Mouse (Mus musculus): ENCODE results near the gene Gja1.
"Not testable (repeated sequence)": the region's sequence is repeated elsewhere in the genome, so short reads cannot be mapped to it uniquely, and the experiment has no call there.

Gene Gja1

GRCm38 (mm10) chr10:56377097-56377965 lies at the start of gene Gja1:
TSS of gene Gja1 (plus strand) at chr10:56377330.
- peak; percentile 62 for DNase-seq (ENCODE audit: low spot score)

GRCm38 (mm10) chr10:56338851-56339489 lies 38.2 kb upstream of the Gja1 start:
- DNase-seq (ENCODE audit: low spot score), result peak; percentile 93

GRCm38 (mm10) chr10:56360472-56360871 lies 16.7 kb upstream of the Gja1 start:
- no peak for DNase-seq (ENCODE audit: low spot score)

GRCm38 (mm10) chr10:56369073-56369472 lies 8.1 kb upstream of the Gja1 start:
- peak; percentile 83 for DNase-seq (ENCODE audit: low spot score)

- no peak for DNase-seq (ENCODE audit: low spot score)
Observed at GRCm38 (mm10) chr10:56373021-56373720, 4.0 kb upstream of the Gja1 start.

GRCm38 (mm10) chr10:56374169-56374568 lies 3.0 kb upstream of the Gja1 start:
- DNase-seq (ENCODE audit: low spot score), result no peak

- no peak for DNase-seq (ENCODE audit: low spot score)
Observed at GRCm38 (mm10) chr10:56375906-56376468, 1.1 kb upstream of the Gja1 start.

- no peak for DNase-seq (ENCODE audit: low spot score)
Observed at GRCm38 (mm10) chr10:56377966-56378647, 977 bp downstream of the Gja1 start.

- DNase-seq (ENCODE audit: low spot score), result peak; percentile 76
Observed at GRCm38 (mm10) chr10:56378648-56379254, 1.6 kb downstream of the Gja1 start.

GRCm38 (mm10) chr10:56379720-56380119 lies 2.6 kb downstream of the Gja1 start:
- DNase-seq (ENCODE audit: low spot score), result no peak

GRCm38 (mm10) chr10:56385195-56386109 lies 8.3 kb downstream of the Gja1 start:
- no peak for DNase-seq (ENCODE audit: low spot score)

- no peak for DNase-seq (ENCODE audit: low spot score)
Observed at GRCm38 (mm10) chr10:56393095-56393784, 16.1 kb downstream of the Gja1 start.

- not testable (repeated sequence) for DNase-seq (ENCODE audit: low spot score)
Observed at GRCm38 (mm10) chr10:56393815-56394417, 16.8 kb downstream of the Gja1 start.

GRCm38 (mm10) chr10:56397875-56398274 lies 20.7 kb downstream of the Gja1 start:
- no peak for DNase-seq (ENCODE audit: low spot score)

- DNase-seq (ENCODE audit: low spot score), result no peak
Observed at GRCm38 (mm10) chr10:56398310-56398709, 21.2 kb downstream of the Gja1 start.

GRCm38 (mm10) chr10:56401396-56401795 lies 24.3 kb downstream of the Gja1 start:
- not testable (repeated sequence) for DNase-seq (ENCODE audit: low spot score)

- no peak for DNase-seq (ENCODE audit: low spot score)
Observed at GRCm38 (mm10) chr10:56405934-56406333, 28.8 kb downstream of the Gja1 start.

GRCm38 (mm10) chr10:56406386-56407130 lies 29.4 kb downstream of the Gja1 start:
- no peak for DNase-seq (ENCODE audit: low spot score)
